Mouse (Mus musculus) midbrain, embryonic 15.5 days (tissue): ENCODE data around the gene Myh10. TPM values are rescaled to one million over a fixed set of nuclear protein-coding genes. Genes with fewer than 3 reads are reported as not detected.

Experiments
- ATAC-seq: fragments of 200-750 bp; cut with Nextera tagmentation; replicated peaks from 2 replicates; pipeline ENCODE4 v1.8.0; 2017; ENCODE audit warnings: moderate TSS enrichment
- H3K27ac ChIP-seq: fragments of 300-500 bp; sonication (generic); 2 replicates; pipeline ENCODE4 v1.5.1; 2015; ENCODE audit warnings: mild to moderate bottlenecking, inconsistent platforms
- H3K27me3 ChIP-seq: fragments of 300-500 bp; sonication (generic); replicated peaks from 2 replicates; pipeline ENCODE4 v1.6.1; 2015; ENCODE audit warnings: inconsistent platforms
- H3K36me3 ChIP-seq: fragments of 300-500 bp; sonication (generic); replicated peaks from 2 replicates; pipeline ENCODE4 v1.6.1; 2015; ENCODE audit warnings: inconsistent platforms
- H3K4me1 ChIP-seq: fragments of 300-500 bp; sonication (generic); 2 replicates; pipeline ENCODE4 v1.6.1; 2015; ENCODE audit warnings: inconsistent platforms
- H3K4me2 ChIP-seq: fragments of 300-500 bp; sonication (generic); 2 replicates; pipeline ENCODE4 v1.6.1; 2015; ENCODE audit warnings: inconsistent platforms, mild to moderate bottlenecking, moderate library complexity
- H3K4me3 ChIP-seq: fragments of 300-500 bp; sonication (generic); 2 replicates; pipeline ENCODE4 v1.5.1; 2015; ENCODE audit warnings: mild to moderate bottlenecking, inconsistent platforms
- H3K9ac ChIP-seq: fragments of 300-500 bp; sonication (generic); 2 replicates; pipeline ENCODE4 v1.6.1; 2015; ENCODE audit warnings: mild to moderate bottlenecking, inconsistent platforms
- H3K9me3 ChIP-seq: fragments of 300-500 bp; sonication (generic); 2 replicates; pipeline ENCODE4 v1.6.1; 2016; ENCODE audit warnings: inconsistent platforms
- WGBS: fragments of 180-500 bp; shearing (Covaris S2); methylation state at CpG from one replicate; pipeline ENCODE4 v1.1.7; 2015; ENCODE audit warnings: mixed read lengths; 5-methylcytosine and 5-hydroxymethylcytosine counted together
- polyA plus RNA-seq: library from polyadenylated mRNA; unstranded; fragments of >200 nt; fragmentation: Nextera tagmentation; extraction: Ambion mirVana; gene quantifications from 2 replicates; pipeline ENCODE4 v1.2.1, GENCODE M21; 2015

Gene Myh10
- polyA plus RNA-seq, 1 experiment from 2014 or later, result 109 TPM

- no peak overlapping the region for H3K4me3 ChIP-seq
- peaks cover 10% of the 10 kb centered on the region for H3K4me1 ChIP-seq
- no peaks in the 10 kb centered on the region for H3K9me3 ChIP-seq
- H3K4me2 ChIP-seq, result no peak overlapping the region
- 98% methylated on average over 1 of the region's 1 CpGs for WGBS
- no peak overlapping the region for H3K9ac ChIP-seq
- H3K27ac ChIP-seq, result no peak overlapping the region
- H3K36me3 ChIP-seq, result peaks cover 36% of the 10 kb centered on the region
- no peaks in the 10 kb centered on the region for H3K27me3 ChIP-seq
- no peak for ATAC-seq
Observed at GRCm38 (mm10) chr11:68704258-68704657, 12.9 kb downstream of the Myh10 start.

DNA sequence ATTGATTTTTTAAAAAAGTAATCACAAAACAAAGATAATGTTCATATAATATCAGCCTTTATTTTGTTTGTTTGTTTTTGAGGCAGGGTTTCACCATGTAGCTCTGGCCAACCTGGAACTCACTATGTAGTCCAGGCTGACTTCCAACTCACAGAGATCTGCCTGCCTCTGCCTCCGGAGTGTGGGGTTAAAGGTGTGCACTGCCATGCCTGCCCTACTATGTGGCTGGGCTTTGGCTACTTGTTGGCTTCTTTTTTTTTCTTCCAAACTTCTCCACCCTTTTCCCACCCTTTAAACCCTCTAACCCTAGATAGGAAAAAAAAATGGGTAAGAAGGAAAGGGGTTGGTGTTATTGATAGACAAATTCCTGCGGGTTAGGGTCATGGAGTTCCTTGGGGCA, 13.5 kb downstream of the Myh10 start:
- Histone ChIP-seq H3K27ac (no peak overlapping the region), H3K9me3 (no peaks in the 10 kb centered on the region), H3K36me3 (peaks cover 31% of the 10 kb centered on the region), H3K4me3 (no peak overlapping the region), H3K4me2 (no peak overlapping the region), H3K4me1 (peaks cover 10% of the 10 kb centered on the region), H3K9ac (no peak overlapping the region), H3K27me3 (no peaks in the 10 kb centered on the region)
- WGBS, result 97% methylated on average over 2 of the region's 2 CpGs
- ATAC-seq, result no peak

GRCm38 (mm10) chr11:68706524-68707429, 15.4 kb downstream of the Myh10 start:
- 54% methylated on average over 9 of the region's 9 CpGs for WGBS
- Histone ChIP-seq H3K4me1 (peaks cover 10% of the 10 kb centered on the region), H3K4me3 (no peak overlapping the region), H3K27me3 (no peaks in the 10 kb centered on the region), H3K27ac (0 out of 2 replicates have a peak overlapping the region, but pooled peaks have one; percentile 2), H3K9me3 (no peaks in the 10 kb centered on the region), H3K9ac (no peak overlapping the region), H3K36me3 (peaks cover 13% of the 10 kb centered on the region), H3K4me2 (no peak overlapping the region)
- ATAC-seq, result no peak

GRCm38 (mm10) chr11:68707881-68708582, 16.7 kb downstream of the Myh10 start:
- Histone ChIP-seq H3K4me1 (peaks cover 10% of the 10 kb centered on the region), H3K4me3 (no peak overlapping the region), H3K9ac (no peak overlapping the region), H3K4me2 (no peak overlapping the region), H3K9me3 (no peaks in the 10 kb centered on the region), H3K27me3 (no peaks in the 10 kb centered on the region), H3K27ac (no peak overlapping the region), H3K36me3 (peaks cover 5% of the 10 kb centered on the region; the same call in 1 of the 2 replicates)
- WGBS, result 86% methylated on average over 5 of the region's 5 CpGs
- no peak for ATAC-seq

DNA sequence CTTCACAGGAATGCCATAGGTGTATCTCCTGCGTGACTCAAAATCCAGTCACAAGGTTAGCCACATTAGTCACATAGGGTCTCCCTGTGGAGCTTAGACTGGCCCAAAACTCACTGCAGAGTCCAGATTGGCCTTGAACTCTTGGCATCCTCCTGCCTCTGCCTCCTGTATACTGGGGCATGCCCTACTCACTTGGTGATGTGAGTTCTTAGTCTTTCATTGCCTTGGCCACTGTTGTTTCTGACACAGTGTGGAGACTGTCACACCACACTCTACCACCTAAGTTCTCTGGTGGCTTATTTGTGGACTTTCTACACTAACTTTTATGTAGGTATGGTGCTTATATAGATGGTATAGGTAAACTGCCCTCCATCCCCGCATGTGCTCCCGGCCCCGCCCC, 24.8 kb downstream of the Myh10 start:
- H3K27me3 ChIP-seq, result no peaks in the 10 kb centered on the region
- no peak overlapping the region for H3K4me3 ChIP-seq
- WGBS, result 79% methylated on average over 4 of the region's 4 CpGs
- no peaks in the 10 kb centered on the region for H3K9me3 ChIP-seq
- H3K4me1 ChIP-seq, result peaks cover 27% of the 10 kb centered on the region
- ATAC-seq, result no peak
- H3K9ac ChIP-seq, result no peak overlapping the region
- H3K27ac ChIP-seq, result no peak overlapping the region
- no peak overlapping the region for H3K4me2 ChIP-seq
- peaks cover 4% of the 10 kb centered on the region; the same call in 1 of the 2 replicates for H3K36me3 ChIP-seq

DNA sequence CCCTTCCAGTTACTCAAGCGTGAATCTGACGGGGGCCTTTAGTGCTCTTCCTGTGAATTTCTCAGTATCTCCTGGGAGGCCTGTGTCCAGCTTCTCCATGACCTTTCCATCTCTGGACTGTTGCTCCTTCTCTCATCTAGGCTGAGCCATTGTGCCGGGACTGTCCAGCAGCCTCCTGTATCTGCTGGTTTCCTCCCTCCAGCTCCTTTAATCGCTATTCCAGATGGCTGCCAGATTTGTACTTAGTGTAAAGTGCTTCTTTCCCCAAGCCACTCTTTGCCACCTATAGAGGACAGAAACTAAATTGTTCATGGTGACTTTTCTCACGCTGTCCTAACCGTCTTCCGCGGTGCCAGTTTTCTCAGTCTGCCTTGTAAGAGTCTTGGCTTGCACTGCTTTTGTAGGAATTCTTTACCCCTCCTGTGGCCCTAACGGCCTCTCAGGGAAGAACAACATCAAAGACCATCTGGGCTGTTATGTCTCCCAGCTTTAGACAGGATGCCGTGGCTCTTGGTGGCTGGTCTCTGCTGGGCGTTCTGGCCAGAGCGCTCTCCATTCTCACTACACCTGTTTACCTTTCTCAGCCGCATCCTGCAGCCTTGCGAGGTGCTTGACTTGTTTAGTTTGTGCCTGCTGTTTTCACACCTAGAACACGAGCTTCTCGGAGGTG, 25.9 kb downstream of the Myh10 start:
- Histone ChIP-seq H3K4me1 (peaks cover 27% of the 10 kb centered on the region), H3K9ac (no peak overlapping the region), H3K27ac (peak overlapping the region; percentile 35; the same call in 1 of the 2 replicates), H3K9me3 (no peaks in the 10 kb centered on the region), H3K27me3 (no peaks in the 10 kb centered on the region), H3K36me3 (peaks cover 4% of the 10 kb centered on the region; the same call in 1 of the 2 replicates), H3K4me2 (no peak overlapping the region), H3K4me3 (no peak overlapping the region)
- 58% methylated on average over 16 of the region's 16 CpGs for WGBS
- ATAC-seq, result no peak

GRCm38 (mm10) chr11:68719096-68719648, 27.8 kb downstream of the Myh10 start:
- Histone ChIP-seq H3K27ac (0 out of 2 replicates have a peak overlapping the region, but pooled peaks have one; percentile 17), H3K9ac (no peak overlapping the region), H3K4me1 (peaks cover 27% of the 10 kb centered on the region), H3K4me2 (no peak overlapping the region), H3K4me3 (no peak overlapping the region), H3K36me3 (peaks cover 4% of the 10 kb centered on the region; the same call in 1 of the 2 replicates), H3K27me3 (no peaks in the 10 kb centered on the region), H3K9me3 (no peaks in the 10 kb centered on the region)
- 57% methylated on average over 4 of the region's 4 CpGs for WGBS
- ATAC-seq, result no peak

GRCm38 (mm10) chr11:68719774-68720173, 28.4 kb downstream of the Myh10 start:
- Histone ChIP-seq H3K4me2 (no peak overlapping the region), H3K9me3 (no peaks in the 10 kb centered on the region), H3K4me3 (no peak overlapping the region), H3K27me3 (no peaks in the 10 kb centered on the region), H3K36me3 (peaks cover under 1% of the 10 kb centered on the region; the same call in 1 of the 2 replicates), H3K4me1 (peaks cover 27% of the 10 kb centered on the region), H3K9ac (no peak overlapping the region), H3K27ac (no peak overlapping the region)
- 86% methylated on average over 5 of the region's 5 CpGs for WGBS
- no peak for ATAC-seq

GRCm38 (mm10) chr11:68724117-68724516, 32.8 kb downstream of the Myh10 start:
- H3K4me2 ChIP-seq, result no peak overlapping the region
- ATAC-seq, result no peak

GRCm38 (mm10) chr11:68728693-68729092, 37.3 kb downstream of the Myh10 start:
- Histone ChIP-seq H3K4me1 (no peaks in the 10 kb centered on the region), H3K27me3 (no peaks in the 10 kb centered on the region), H3K27ac (no peak overlapping the region), H3K4me3 (no peak overlapping the region), H3K4me2 (no peak overlapping the region), H3K36me3 (0 out of 2 replicates have a peak, but pooled peaks cover 2% of the 10 kb centered on the region), H3K9me3 (no peaks in the 10 kb centered on the region), H3K9ac (no peak overlapping the region)
- 92% methylated on average over 3 of the region's 3 CpGs for WGBS
- ATAC-seq, result no peak

More at GRCm38 (mm10) chr11:68724117-68724516, 32.8 kb downstream of the Myh10 start:
- Histone ChIP-seq H3K4me1 (peaks cover 5% of the 10 kb centered on the region), H3K9ac (no peak overlapping the region), H3K9me3 (no peaks in the 10 kb centered on the region), H3K27me3 (no peaks in the 10 kb centered on the region), H3K36me3 (peaks cover 2% of the 10 kb centered on the region; the same call in 1 of the 2 replicates), H3K27ac (no peak overlapping the region), H3K4me3 (no peak overlapping the region)

- WGBS, result 84% methylated on average over 5 of the region's 5 CpGs
- no peaks in the 10 kb centered on the region for H3K27me3 ChIP-seq
Observed at GRCm38 (mm10) chr11:68730792-68731191, 39.4 kb downstream of the Myh10 start.

More at GRCm38 (mm10) chr11:68730792-68731191, 39.4 kb downstream of the Myh10 start:
- H3K27ac ChIP-seq, result no peak overlapping the region
- no peak for ATAC-seq
- no peaks in the 10 kb centered on the region for H3K4me1 ChIP-seq
- no peak overlapping the region for H3K4me2 ChIP-seq
- no peak overlapping the region for H3K9ac ChIP-seq
- peaks cover 8% of the 10 kb centered on the region; the same call in 1 of the 2 replicates for H3K36me3 ChIP-seq
- no peaks in the 10 kb centered on the region for H3K9me3 ChIP-seq
- H3K4me3 ChIP-seq, result no peak overlapping the region
